Mouse (Mus musculus) cortical plate, adult 2 months (tissue): ENCODE measurements around the gene B3galt1. TPM values are rescaled to one million over a fixed set of nuclear protein-coding genes. Genes with fewer than 3 reads are reported as not detected.

Experiments
- H3K27ac ChIP-seq: fragments of 200-500 bp; 2 replicates; pipeline ENCODE4 v1.5.1; 2012; ENCODE audit warnings: low read length, control low read depth, inconsistent platforms; ENCODE audit not compliant: insufficient read depth
- H3K4me1 ChIP-seq: fragments of 200-500 bp; 2 replicates; pipeline ENCODE4 v1.6.1; 2011; ENCODE audit warnings: low read length; ENCODE audit not compliant: control insufficient read depth, insufficient read depth
- H3K4me3 ChIP-seq: fragments of 200-500 bp; 2 replicates; pipeline ENCODE4 v1.5.1; 2011; ENCODE audit warnings: mild to moderate bottlenecking, low read length, control low read depth; ENCODE audit not compliant: insufficient read depth
- CTCF ChIP-seq: fragments of 200-500 bp; IDR thresholded peaks from 2 replicates; pipeline ENCODE4 v1.5.1; 2011; ENCODE audit warnings: mild to moderate bottlenecking, control low read depth, low read length; ENCODE audit not compliant: insufficient read depth; ENCODE audit errors: extremely low read depth
- POLR2A ChIP-seq: fragments of 200-500 bp; IDR thresholded peaks from 2 replicates; pipeline ENCODE4 v1.6.1; 2011; ENCODE audit warnings: mild to moderate bottlenecking, low read length, control low read depth; ENCODE audit not compliant: insufficient read depth; ENCODE audit errors: extremely low read depth
- polyA plus RNA-seq: library from polyadenylated mRNA; depleted of rRNA; stranded (reverse); fragments of >200 nt; gene quantifications from 2 replicates; pipeline ENCODE4 v1.2.3, GENCODE M21; 2012

The B3galt1 gene
- polyA plus RNA-seq, 1 experiment, result 26.2 TPM

DNA sequence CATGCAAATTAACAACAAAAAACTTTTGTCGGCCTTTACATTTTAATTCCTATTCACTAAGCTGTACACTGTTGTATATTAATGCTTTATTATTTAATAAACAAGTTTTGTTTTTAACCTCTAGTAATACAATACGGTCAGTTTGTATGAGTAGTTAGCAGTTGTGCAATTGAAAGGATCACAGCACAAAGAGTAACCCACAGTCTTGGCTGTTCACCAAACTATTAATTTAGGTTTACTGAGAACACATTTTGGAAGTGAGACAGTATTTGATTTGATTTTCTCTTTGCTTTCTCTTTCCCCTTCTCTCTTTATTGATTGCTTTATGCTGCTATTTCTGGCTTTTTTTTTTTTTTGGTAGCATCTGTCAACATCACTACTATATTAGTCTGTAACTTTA, 106.0 kb downstream of the B3galt1 start:
- TF ChIP-seq POLR2A (no peak), CTCF (no peak)
- Histone ChIP-seq H3K4me1 (no peaks in the 10 kb centered on the region), H3K4me3 (no peak overlapping the region), H3K27ac (no peak overlapping the region)

DNA sequence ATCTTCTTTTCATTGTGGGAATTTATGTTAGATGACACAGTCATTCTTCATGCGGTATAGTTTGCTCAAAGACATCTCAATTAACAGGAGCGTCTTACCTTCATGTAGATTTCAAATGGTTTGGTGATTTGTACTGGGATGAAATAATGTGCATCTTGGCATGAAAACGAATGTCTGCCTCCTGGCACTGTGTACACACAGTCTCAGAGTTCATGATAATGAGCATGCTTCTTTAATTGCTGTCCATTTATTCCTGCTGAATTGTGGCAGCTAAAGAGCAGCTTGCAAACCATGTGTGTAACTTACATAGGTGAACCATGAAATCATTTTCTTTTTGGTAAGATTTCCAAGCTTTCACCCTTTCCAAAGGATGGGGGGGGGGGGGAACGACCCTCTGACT, 112.0 kb downstream of the B3galt1 start:
- H3K27ac ChIP-seq, result no peak overlapping the region
- H3K4me1 ChIP-seq, result no peaks in the 10 kb centered on the region
- no peak overlapping the region for H3K4me3 ChIP-seq
- TF ChIP-seq CTCF (no peak), POLR2A (no peak)

DNA sequence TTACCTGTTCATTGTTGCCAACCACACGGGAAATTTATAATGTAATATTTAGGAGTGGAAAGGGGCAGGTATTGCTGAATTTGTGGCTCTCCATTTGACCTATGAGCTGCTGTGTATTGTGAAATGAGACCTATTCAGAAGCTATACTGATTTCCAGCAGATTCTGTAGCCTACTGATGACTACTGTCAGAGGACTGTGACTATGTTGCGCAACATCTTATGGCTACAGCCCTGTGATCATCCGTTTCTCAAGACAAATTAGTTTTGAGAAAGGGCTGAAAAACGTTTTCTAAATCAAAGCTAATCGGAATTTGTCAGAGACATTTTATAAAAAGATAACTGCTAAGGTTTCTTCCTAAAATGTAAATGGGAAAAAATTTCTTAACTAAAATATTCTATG, 158.6 kb downstream of the B3galt1 start:
- Histone ChIP-seq H3K4me3 (no peak overlapping the region), H3K27ac (no peak overlapping the region), H3K4me1 (no peaks in the 10 kb centered on the region)
- TF ChIP-seq CTCF, result no peak
- TF ChIP-seq POLR2A, result no peak

DNA sequence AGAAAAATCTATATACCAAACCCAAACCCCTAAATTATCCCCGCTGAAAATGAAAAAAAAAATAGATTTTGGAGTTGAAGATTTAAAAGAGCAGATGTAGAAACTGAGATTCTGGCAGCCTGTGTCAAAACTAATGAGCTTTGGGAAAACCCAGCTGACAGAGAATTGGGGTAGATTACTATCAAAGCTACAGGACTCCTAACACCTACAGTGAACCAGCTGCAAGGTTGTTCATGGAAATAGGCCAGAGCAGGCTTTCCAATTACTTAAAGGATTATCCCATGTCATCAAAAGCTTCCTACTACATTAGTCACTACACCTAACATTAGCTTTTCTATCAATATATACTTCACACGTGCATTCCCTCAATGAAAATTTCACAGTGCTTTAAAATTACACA, 165.1 kb downstream of the B3galt1 start:
- TF ChIP-seq CTCF (no peak), POLR2A (no peak)
- Histone ChIP-seq H3K27ac (no peak overlapping the region), H3K4me3 (no peak overlapping the region), H3K4me1 (no peaks in the 10 kb centered on the region; the same call in 1 of the 2 replicates)

DNA sequence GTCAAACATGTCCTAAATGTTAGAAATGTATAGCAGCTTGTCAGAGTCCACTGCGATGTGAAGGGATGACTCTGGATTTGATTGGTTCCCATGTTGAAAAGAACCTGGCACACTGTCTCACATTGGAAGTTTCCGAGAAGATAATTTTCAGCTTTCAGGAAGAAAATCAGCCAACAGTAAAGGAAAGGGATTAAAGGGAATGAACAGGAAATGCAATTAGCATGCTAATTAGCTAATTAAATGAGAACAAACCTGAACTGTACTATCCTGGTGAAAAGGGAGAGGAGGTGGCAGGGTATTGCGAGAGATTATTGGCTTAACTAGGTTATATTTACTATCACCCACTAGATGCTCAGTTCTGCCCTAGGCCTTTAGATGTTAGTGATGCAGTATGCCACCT, 185.9 kb downstream of the B3galt1 start:
- Histone ChIP-seq H3K4me3 (no peak overlapping the region), H3K27ac (no peak overlapping the region), H3K4me1 (no peaks in the 10 kb centered on the region; the same call in 1 of the 2 replicates)
- no peak for TF ChIP-seq POLR2A
- TF ChIP-seq CTCF, result no peak

DNA sequence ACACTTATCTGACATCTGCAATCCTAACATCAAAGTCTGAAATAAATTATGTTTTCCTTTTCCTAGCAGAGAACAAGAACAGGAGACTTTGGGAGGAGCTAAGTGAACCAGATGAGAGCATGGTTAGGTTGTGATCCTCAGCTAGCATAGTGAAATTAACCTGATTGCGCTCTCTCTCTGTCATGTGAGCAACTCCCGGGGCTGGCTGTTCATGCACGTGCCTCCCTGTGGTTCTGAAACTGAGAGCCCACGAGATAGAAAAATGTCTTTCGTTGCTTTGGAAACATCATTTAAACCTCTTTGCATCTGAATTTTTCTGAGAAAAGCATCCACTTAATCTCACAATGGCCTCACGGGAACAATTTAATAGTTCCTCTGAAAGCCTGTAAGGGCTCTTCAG, 190.8 kb downstream of the B3galt1 start:
- Histone ChIP-seq H3K4me3 (no peak overlapping the region), H3K27ac (no peak overlapping the region), H3K4me1 (no peaks in the 10 kb centered on the region; the same call in 1 of the 2 replicates)
- TF ChIP-seq POLR2A, result no peak
- no peak for TF ChIP-seq CTCF

DNA sequence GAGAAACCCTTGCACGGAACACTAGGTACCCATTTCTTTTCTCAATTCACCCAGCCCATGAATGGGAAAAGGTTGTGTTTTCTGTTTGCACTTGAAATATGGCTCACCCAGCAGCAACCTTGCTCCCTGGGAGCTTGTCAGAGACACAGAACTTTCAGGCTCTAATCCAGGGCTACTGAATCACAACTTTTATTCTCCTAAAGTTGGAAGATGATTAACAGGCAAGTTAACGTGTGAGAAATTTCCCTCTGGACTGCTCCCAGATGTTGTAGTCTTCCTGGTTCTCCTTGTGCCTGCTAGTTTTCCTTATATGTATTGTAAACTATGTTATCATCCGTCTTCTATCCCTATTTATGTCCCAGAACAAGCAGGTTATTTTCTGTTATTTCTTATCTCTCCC, 221.9 kb downstream of the B3galt1 start:
- Histone ChIP-seq H3K27ac (no peak overlapping the region), H3K4me1 (peaks cover 4% of the 10 kb centered on the region), H3K4me3 (no peak overlapping the region)
- TF ChIP-seq CTCF, result no peak
- no peak for TF ChIP-seq POLR2A

DNA sequence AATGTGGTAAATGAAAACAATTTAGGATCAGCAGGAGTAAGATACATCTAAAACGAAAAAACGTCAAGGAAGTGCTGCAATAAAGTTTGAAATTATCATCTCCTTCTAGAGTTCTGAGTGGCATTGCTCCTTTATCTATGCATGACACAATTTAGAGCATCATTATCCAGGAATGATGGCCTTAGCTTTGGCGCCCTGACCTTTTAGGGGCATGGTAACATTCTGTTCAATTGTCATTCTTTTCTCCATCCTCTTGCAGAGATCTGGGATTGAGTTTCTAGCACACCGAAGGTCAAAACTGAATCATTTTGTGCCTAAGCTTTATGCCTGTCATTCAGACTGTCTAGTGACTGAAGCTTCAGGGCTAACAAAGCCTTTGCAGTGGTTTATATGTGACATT, 231.9 kb downstream of the B3galt1 start:
- Histone ChIP-seq H3K4me1 (no peaks in the 10 kb centered on the region), H3K4me3 (no peak overlapping the region), H3K27ac (no peak overlapping the region)
- TF ChIP-seq POLR2A (no peak), CTCF (no peak)

DNA sequence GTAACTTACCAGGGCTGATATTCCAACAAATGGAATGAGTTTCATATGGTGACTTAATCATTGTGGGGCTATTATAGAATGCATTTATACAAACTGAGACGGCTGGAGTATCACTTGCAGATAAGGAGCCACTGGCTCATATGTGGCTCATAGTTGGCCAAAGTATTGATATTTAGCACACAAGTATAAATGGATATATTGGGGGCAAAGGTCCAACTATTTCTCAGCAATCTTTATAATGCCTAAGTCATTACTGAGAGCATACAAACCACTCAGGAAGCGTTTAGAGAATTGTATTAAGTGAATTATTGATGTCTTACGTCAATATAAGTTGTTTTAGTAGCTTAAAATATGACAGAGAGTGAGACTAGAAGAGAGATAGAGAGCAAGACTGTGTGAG, 234.3 kb downstream of the B3galt1 start:
- TF ChIP-seq POLR2A (no peak), CTCF (no peak)
- Histone ChIP-seq H3K4me3 (no peak overlapping the region), H3K4me1 (no peaks in the 10 kb centered on the region), H3K27ac (no peak overlapping the region)

DNA sequence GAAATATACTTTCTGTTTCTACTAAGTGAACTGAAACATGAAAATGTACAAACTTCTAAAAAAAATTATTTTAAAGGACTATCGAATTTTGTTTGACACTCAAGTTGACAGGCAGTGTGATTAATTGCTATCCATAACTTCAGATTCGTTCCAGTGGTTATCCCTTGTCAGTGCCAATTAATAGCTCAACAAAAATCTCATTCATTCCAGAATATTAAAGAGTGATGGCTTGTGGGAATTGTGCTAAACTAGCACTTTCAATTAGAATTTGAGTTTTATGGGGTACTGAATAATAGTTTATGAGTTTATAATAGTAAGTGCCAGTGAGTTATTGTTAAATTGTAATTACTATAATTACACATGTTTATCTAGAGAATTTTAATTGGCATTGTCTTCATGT, 250.5 kb downstream of the B3galt1 start:
- TF ChIP-seq POLR2A, result no peak
- no peak for TF ChIP-seq CTCF
- Histone ChIP-seq H3K4me3 (no peak overlapping the region), H3K4me1 (no peaks in the 10 kb centered on the region), H3K27ac (no peak overlapping the region)

DNA sequence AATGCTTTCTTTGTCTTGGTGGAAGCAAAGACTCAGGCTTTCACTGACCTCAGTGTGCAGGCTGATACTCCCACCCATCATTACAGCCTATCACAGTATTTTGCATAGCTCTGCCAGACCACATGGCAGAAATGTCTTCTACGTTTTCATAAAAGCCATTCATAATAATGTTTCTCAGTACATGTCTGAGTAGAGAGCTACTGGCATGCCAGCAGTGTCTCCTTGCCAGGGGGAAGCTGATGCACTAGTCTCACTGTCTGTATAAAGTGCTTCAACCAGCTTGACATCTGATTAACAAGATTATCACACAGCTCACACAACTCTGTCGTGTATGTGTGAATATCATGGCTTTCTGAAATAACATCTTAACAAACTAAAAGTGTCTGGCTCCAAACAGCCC, 252.3 kb downstream of the B3galt1 start:
- Histone ChIP-seq H3K4me1 (peaks cover 4% of the 10 kb centered on the region; the same call in 1 of the 2 replicates), H3K4me3 (no peak overlapping the region)
- no peak for TF ChIP-seq CTCF
- TF ChIP-seq POLR2A, result no peak

More for the DNA sequence above, 252.3 kb downstream of the B3galt1 start:
- no peak overlapping the region for H3K27ac ChIP-seq
